Mouse (Mus musculus): ENCODE measurements around the gene Srsf10. TPM values are rescaled to one million over a fixed set of nuclear protein-coding genes. Genes with fewer than 3 reads are reported as not detected.

Srsf10 gene
- polyA plus RNA-seq, 1 experiment from 2014 or later = 84.2 TPM

DNA sequence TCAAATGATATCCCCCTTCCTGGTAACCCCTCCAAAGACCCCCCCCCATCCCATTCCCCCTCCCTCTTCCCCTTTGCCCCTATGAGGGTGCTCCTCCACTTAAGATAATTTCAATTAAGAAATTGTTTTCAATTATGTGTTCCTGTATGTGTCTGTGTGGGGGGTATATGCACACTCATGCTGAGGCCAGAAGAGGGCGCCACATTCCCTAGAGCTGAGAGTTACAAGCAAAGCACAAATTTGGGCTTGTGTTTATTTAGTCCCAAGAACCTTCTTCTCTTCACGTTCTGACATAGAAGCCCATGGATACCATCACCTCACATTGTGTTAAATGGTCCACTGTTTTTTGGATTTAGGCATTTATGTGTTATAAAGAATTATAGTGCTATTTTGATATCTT, 32.2 kb upstream of the Srsf10 start:
- Histone ChIP-seq H3K9ac (ENCODE audit: low read depth, low read length) (no peak overlapping the region), H3K4me1 (replicated peaks; ENCODE audit: control insufficient read depth, insufficient read depth, low read length) (no peaks in the 10 kb centered on the region), H3K36me3 (ENCODE audit: control insufficient read depth, insufficient read depth) (no peaks in the 10 kb centered on the region), H3K27me3 (replicated peaks; ENCODE audit: control insufficient read depth, insufficient read depth, low read length) (no peaks in the 10 kb centered on the region), H3K4me2 (replicated peaks; ENCODE audit: low read depth) (no peak overlapping the region), H3K27ac (ENCODE audit: low read depth, low read length) (no peak overlapping the region), H3K9me3 (ENCODE audit: control insufficient read depth) (no peaks in the 10 kb centered on the region), H3K4me3 (ENCODE audit: low read depth, low read length) (no peak overlapping the region)
- ATAC-seq = no peak
- TF ChIP-seq CTCF (IDR thresholded peaks at IDR 0.05; ENCODE audit: low read depth) = peak; percentile 72
- 67% methylated on average over 2 of the region's 2 CpGs for WGBS

DNA sequence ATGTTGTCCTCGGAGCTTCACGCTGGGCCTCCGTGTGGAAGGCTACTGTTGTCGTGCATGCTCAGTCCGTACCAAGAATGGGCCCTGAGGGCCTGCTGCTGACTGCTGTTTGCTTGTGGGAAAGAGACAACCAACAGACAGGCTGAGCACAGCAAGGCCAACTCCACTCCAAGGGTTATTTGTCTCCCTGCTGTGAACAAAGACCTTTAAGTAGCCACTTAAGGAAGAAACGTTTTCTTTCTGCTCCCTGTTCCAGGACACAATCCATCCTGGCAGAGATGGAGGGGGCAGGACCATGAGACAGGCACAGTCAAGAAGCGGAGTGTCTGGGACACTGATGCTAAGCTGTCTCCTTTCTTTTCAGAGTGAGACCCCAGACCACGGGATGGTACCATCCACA, 31.3 kb upstream of the Srsf10 start:
- no peaks in the 10 kb centered on the region for H3K4me1 ChIP-seq (replicated peaks; ENCODE audit: control insufficient read depth, insufficient read depth, low read length)
- H3K4me3 ChIP-seq (ENCODE audit: low read depth, low read length) = no peak overlapping the region
- ATAC-seq = no peak
- no peaks in the 10 kb centered on the region for H3K9me3 ChIP-seq (ENCODE audit: control insufficient read depth)
- no peak for TF ChIP-seq CTCF (IDR thresholded peaks at IDR 0.05; ENCODE audit: low read depth)
- no peaks in the 10 kb centered on the region for H3K36me3 ChIP-seq (ENCODE audit: control insufficient read depth, insufficient read depth)
- H3K9ac ChIP-seq (ENCODE audit: low read depth, low read length) = no peak overlapping the region
- H3K27ac ChIP-seq (ENCODE audit: low read depth, low read length) = no peak overlapping the region
- 58% methylated on average over 8 of the region's 8 CpGs for WGBS
- no peak overlapping the region for H3K4me2 ChIP-seq (replicated peaks; ENCODE audit: low read depth)
- no peaks in the 10 kb centered on the region for H3K27me3 ChIP-seq (replicated peaks; ENCODE audit: control insufficient read depth, insufficient read depth, low read length)

DNA sequence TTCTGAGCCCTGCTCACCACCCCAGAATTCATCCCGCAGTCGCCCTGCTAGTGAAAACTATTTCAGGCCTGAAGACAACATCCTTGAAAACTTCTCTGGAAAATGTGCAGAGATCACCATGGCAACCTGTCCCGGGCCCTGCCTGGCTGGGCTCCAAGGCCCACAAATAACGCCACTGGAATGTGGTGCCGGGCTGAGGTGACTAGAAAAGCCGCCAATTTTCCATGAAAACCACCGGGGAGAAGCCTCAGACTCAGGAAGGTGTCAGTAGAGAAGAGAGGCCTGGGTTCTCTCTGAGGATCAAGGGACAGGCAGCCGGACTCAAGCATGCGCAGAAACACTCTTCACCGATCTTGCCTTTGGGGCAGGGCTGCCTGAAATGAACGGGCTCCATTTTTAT, 27.1 kb upstream of the Srsf10 start:
- H3K36me3 ChIP-seq (ENCODE audit: control insufficient read depth, insufficient read depth) = no peaks in the 10 kb centered on the region
- no peaks in the 10 kb centered on the region for H3K27me3 ChIP-seq (replicated peaks; ENCODE audit: control insufficient read depth, insufficient read depth, low read length)
- H3K9ac ChIP-seq (ENCODE audit: low read depth, low read length) = no peak overlapping the region
- ATAC-seq = 0 out of 2 replicates have a peak, but pooled peaks have one; percentile 22
- H3K27ac ChIP-seq (ENCODE audit: low read depth, low read length) = peak overlapping the region; percentile 50; the same call in 1 of the 2 replicates
- no peaks in the 10 kb centered on the region for H3K4me1 ChIP-seq (replicated peaks; ENCODE audit: control insufficient read depth, insufficient read depth, low read length)
- 22% methylated on average over 11 of the region's 11 CpGs for WGBS
- no peak overlapping the region for H3K4me2 ChIP-seq (replicated peaks; ENCODE audit: low read depth)
- TF ChIP-seq CTCF (IDR thresholded peaks at IDR 0.05; ENCODE audit: low read depth) = no peak
- H3K4me3 ChIP-seq (ENCODE audit: low read depth, low read length) = no peak overlapping the region
- H3K9me3 ChIP-seq (ENCODE audit: control insufficient read depth) = no peaks in the 10 kb centered on the region

DNA sequence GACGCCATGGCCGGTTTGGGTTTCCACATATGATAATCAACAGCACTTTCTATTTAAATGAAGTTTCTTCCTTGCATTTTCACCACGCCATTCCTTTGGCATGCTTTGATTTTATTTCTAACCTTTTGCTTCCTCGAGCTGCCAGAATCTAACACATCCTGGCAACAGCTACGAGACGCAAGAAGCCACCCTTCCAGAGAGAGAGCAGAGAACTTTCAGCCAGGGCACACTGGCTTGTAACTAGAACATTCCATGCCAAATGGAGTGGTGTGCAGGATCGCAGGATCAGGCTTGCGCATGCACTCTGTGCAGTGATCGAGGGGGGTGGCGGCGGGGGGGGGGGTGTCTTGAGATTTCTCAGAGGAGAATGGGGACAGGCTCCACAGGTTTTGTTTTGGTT, 23.5 kb upstream of the Srsf10 start:
- Histone ChIP-seq H3K9me3 (ENCODE audit: control insufficient read depth) (no peaks in the 10 kb centered on the region), H3K9ac (ENCODE audit: low read depth, low read length) (no peak overlapping the region), H3K4me2 (replicated peaks; ENCODE audit: low read depth) (no peak overlapping the region), H3K36me3 (ENCODE audit: control insufficient read depth, insufficient read depth) (no peaks in the 10 kb centered on the region), H3K4me1 (replicated peaks; ENCODE audit: control insufficient read depth, insufficient read depth, low read length) (no peaks in the 10 kb centered on the region), H3K27ac (ENCODE audit: low read depth, low read length) (no peak overlapping the region), H3K27me3 (replicated peaks; ENCODE audit: control insufficient read depth, insufficient read depth, low read length) (no peaks in the 10 kb centered on the region), H3K4me3 (ENCODE audit: low read depth, low read length) (no peak overlapping the region)
- WGBS = 75% methylated on average over 11 of the region's 11 CpGs
- ATAC-seq = no peak
- no peak for TF ChIP-seq CTCF (IDR thresholded peaks at IDR 0.05; ENCODE audit: low read depth)

- Histone ChIP-seq H3K27me3 (replicated peaks; ENCODE audit: control insufficient read depth, insufficient read depth, low read length) (no peaks in the 10 kb centered on the region), H3K27ac (ENCODE audit: low read depth, low read length) (no peak overlapping the region), H3K9ac (ENCODE audit: low read depth, low read length) (no peak overlapping the region), H3K4me2 (replicated peaks; ENCODE audit: low read depth) (no peak overlapping the region), H3K4me3 (ENCODE audit: low read depth, low read length) (no peak overlapping the region), H3K9me3 (ENCODE audit: control insufficient read depth) (no peaks in the 10 kb centered on the region), H3K36me3 (ENCODE audit: control insufficient read depth, insufficient read depth) (no peaks in the 10 kb centered on the region), H3K4me1 (replicated peaks; ENCODE audit: control insufficient read depth, insufficient read depth, low read length) (no peaks in the 10 kb centered on the region)
- WGBS = 44% methylated on average over 12 of the region's 12 CpGs
- no peak for TF ChIP-seq CTCF (IDR thresholded peaks at IDR 0.05; ENCODE audit: low read depth)
- no peak for ATAC-seq
Measured at GRCm38 (mm10) chr4:135833301-135834123, 22.0 kb upstream of the Srsf10 start.

GRCm38 (mm10) chr4:135834124-135834717, 21.3 kb upstream of the Srsf10 start:
- no peak overlapping the region for H3K4me3 ChIP-seq (ENCODE audit: low read depth, low read length)
- no peak for TF ChIP-seq CTCF (IDR thresholded peaks at IDR 0.05; ENCODE audit: low read depth)
- H3K9me3 ChIP-seq (ENCODE audit: control insufficient read depth) = no peaks in the 10 kb centered on the region
- no peak overlapping the region for H3K4me2 ChIP-seq (replicated peaks; ENCODE audit: low read depth)
- H3K36me3 ChIP-seq (ENCODE audit: control insufficient read depth, insufficient read depth) = no peaks in the 10 kb centered on the region
- no peak for ATAC-seq
- H3K4me1 ChIP-seq (replicated peaks; ENCODE audit: control insufficient read depth, insufficient read depth, low read length) = no peaks in the 10 kb centered on the region
- WGBS = 87% methylated on average over 8 of the region's 8 CpGs
- no peak overlapping the region for H3K9ac ChIP-seq (ENCODE audit: low read depth, low read length)
- H3K27ac ChIP-seq (ENCODE audit: low read depth, low read length) = no peak overlapping the region
- H3K27me3 ChIP-seq (replicated peaks; ENCODE audit: control insufficient read depth, insufficient read depth, low read length) = no peaks in the 10 kb centered on the region

Data from intestine, postnatal 0 days (tissue).